Mouse (Mus musculus): ENCODE results near the gene Midn. TPM values are rescaled to one million over a fixed set of nuclear protein-coding genes. Genes with fewer than 3 reads are reported as not detected.
A peak's percentile ranks its signal among the peaks of the same experiment; 100 is the strongest.

The Midn gene
- 100 to 1,000 TPM; 113 to 124 TPM for total RNA-seq (2021)
- long read RNA-seq, experiment 1, partial matches to known transcripts = 0 of 8 reads
- long read RNA-seq, experiment 1, other reads (novel, unspliced or antisense) = 7 of 8 reads
- long read RNA-seq, experiment 2, partial matches to known transcripts = 0 of 11 reads
- long read RNA-seq, experiment 2, other reads (novel, unspliced or antisense) = 11 of 11 reads

DNA sequence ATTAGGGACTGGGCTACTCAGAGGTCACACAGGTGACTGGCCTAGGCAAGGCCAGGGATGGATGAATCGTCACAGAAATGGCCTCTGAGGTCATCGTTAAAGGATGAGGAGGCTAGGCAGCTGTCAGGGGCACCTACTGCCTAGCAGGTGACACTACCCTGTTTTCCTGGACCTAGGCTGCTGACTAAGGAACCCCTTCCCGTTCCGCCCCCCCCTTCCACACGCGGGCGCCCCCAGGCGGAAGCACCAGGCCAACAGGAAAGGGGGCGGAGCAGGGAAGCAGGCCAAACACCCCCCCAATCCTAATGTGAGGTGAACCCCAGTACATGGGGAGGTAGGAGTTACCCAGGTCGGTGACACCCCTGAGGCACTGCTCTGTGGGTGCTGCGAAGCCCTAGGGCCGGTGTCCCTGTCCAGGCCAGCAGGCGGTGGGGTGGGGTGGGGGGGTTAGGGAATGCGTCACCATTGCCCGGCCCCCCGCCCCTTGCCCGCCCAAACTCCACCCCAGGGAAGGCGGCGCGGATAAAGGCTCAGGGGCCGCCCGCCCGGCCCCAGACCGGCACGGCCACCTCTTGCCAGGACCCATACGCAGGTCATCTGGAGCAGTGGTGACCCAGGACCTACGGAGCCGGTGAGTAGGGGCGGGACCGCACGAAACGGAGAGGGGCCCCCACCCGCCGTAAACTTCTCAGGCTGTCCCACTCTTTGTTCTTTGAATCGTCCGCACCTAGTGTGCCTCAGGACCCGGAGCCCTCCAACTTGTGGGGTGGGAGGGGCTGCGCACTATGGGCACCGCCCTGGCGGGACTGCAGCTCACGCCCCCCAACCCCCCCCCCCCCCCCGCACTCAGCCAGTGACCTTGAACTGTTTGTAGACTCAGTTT is at the start of gene Midn:
Gene Midn, plus strand, starts transcription at position 554 of the 883 bp plus-strand sequence.
- DNase-seq (ENCODE audit: low spot score in 2 of 2) = peak; percentile 78 to 81

DNA sequence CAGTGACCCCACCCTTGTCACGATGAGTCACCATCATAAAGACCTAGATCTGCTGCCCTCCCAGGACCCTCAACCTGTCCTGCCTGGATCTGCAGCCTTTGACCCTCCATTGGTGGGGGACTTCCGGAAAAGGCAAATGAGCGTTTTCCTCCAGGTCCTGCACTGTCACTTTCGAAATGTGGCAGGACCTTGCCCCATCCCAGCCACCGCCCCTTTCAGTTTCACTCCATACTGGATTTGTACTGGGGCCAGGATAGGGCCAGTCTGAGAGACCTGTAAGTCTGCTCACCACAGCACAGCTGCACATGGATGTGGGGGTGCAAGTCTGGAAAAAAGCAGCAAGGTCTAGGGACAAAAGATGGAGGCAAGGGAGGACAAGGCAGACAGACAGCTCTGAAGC is 49.4 kb upstream of the Midn start:
- DNase-seq (ENCODE audit: low spot score in 2 of 2) = no peak

DNA sequence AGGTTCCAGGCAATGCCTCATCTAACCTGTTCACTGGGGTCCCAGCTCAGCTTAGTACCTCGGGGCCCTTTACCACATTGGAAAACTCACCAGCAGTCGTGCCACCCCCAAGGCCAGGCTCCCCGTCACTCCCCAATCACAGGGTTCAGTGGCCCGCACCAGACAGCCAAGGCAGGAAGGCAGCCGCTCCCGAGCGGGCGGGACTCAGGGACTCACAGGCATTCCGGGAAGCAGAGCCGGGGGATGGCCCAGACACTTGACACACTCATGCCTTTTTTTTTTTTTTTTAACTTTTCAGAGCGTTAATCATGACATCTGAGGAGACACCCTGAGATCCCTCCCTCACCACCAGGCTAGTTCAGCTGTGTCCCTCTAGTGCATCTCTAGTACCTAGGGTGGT is 47.1 kb upstream of the Midn start:
- DNase-seq (ENCODE audit: low spot score in 2 of 2) = no peak

DNA sequence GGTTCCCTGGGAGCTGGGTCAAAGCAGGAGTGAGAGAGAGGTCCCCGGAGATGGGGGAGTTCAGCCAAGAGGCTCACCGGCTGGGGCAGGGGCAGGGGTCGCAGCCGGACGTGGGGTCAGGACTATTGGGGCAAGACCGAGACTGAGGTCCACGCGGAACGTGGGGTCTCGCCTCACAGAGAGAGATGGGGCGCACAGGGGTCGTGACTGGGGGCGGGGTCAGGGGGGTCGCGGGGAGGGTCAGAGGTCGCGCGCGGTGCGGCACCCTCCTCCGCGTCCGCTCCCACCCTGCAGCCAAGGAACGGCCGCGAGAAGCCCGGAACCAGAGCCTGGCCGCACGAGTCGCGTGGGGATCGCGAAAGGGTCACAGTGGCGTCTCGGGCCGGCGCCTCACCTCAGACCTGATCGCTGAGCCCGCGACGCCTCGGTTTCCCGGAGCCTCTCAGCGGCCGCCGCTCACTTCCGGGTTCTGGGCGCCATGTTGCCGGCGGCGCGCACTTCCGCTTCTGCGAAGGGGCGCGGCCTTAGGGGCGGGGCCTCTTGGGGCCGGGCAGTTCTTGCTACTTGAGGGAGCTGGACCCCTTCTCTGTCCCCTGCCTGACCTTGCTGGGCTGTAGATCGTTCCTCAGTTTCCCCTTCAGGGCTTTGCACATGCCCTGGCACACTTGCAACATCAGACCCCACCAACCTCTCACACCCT is 45.7 kb upstream of the Midn start:
- DNase-seq (ENCODE audit: low spot score in 2 of 2) = peak; percentile 67 to 74

DNA sequence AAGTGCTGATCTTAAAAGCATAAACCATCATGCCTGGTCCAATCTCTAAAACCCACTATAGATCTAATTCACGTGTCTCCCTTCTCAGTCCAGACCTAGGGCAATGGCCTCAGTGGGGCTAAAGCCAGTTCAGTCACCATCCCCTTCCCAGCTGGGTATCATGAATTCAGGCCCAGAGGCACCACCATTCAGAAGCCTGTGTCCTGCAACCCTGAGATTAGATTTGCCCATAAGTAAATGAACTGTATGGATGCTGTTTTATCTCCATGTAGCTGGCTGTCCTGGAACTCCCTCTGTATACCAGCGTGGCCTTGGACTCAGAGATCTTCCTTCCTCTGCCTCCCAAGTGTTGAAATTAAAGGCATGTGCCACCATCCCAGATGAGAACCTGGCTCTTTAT is 45.0 kb upstream of the Midn start:
- no peak for DNase-seq (ENCODE audit: low spot score in 2 of 2)

DNA sequence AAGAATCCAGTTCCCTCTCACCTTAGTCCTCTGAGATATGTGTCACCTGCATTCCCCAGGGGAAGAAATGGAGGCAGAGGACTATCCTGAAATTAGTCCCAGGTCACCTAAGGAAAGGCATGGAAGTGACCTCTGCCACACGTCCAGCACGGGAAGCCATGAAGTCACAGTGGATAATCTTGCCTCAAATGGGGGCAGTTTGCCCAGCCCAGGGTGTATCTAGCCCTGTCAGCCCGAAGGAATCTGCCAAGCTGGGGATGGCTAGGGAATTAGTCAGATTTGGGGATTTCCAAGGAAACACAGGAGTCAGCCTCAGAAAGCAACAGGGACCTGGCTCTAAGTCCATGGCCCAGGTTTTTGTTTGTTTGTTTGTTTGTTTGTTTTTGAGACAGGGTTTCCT is 43.9 kb upstream of the Midn start:
- no peak for DNase-seq (ENCODE audit: low spot score in 2 of 2)

DNA sequence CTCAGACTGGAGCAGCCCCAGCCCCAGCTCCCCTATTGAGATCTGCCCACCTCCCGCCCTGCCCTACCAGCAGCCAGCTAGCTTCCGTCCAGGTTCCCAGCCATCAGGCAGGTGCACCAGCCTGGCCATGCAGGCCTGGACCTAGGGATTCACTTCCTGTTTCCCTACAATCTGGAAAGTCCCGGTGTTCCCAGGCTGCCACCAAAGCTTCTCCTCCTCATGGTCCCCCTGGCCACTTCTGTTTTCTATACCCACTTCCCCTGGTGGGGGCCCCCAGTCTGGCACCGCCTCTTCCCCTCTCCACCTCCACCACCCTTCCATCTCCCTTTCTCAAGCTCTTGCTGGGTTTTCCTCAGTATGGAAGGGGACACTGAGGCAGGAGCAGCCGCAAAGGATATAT is 42.6 kb upstream of the Midn start, which contains the start of gene Sbno2:
Gene Sbno2, minus strand, starts transcription at position 112 of the 400 bp plus-strand sequence.
- no peak for DNase-seq (ENCODE audit: low spot score in 2 of 2)

DNA sequence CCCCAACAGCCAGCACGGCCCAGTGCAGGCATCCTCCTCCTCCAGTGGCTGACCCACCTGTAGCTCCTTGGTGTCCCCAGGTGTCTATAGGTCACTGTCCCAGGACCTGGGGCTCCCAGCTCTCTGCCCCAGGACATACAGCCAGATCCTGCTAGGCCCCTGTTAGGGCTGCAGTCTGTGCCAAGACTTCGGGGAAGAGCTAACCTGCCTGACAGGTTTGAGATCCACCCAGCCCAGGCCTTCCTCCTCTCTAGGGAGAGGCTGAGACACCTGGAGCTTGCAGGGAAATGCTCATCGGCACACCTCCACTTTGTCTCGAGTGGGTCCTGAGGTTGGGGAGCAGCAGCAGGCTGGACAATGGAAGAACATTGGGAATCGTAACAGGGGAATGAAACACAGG is 42.1 kb upstream of the Midn start:
- DNase-seq (ENCODE audit: low spot score in 2 of 2) = no peak

DNA sequence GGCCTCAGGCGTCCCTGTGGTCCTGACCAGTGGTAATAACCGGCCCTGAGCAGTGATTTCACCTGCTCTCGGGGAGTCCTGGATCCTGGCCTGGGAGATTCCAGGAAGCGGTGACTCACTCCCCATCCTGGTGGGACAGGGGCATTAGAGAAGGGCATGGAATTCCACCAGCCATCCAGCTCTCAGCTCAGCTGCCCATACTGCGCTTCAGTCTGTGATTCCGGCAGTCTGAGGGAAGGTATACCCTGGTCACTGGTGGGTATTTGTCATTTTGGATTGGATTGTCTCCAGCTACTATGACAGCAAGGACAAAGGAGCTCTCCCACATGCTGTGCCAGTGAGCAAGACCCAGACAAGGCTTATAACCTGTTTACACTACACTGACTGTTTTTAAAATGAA is 40.4 kb upstream of the Midn start:
- no peak for DNase-seq (ENCODE audit: low spot score in 2 of 2)

DNA sequence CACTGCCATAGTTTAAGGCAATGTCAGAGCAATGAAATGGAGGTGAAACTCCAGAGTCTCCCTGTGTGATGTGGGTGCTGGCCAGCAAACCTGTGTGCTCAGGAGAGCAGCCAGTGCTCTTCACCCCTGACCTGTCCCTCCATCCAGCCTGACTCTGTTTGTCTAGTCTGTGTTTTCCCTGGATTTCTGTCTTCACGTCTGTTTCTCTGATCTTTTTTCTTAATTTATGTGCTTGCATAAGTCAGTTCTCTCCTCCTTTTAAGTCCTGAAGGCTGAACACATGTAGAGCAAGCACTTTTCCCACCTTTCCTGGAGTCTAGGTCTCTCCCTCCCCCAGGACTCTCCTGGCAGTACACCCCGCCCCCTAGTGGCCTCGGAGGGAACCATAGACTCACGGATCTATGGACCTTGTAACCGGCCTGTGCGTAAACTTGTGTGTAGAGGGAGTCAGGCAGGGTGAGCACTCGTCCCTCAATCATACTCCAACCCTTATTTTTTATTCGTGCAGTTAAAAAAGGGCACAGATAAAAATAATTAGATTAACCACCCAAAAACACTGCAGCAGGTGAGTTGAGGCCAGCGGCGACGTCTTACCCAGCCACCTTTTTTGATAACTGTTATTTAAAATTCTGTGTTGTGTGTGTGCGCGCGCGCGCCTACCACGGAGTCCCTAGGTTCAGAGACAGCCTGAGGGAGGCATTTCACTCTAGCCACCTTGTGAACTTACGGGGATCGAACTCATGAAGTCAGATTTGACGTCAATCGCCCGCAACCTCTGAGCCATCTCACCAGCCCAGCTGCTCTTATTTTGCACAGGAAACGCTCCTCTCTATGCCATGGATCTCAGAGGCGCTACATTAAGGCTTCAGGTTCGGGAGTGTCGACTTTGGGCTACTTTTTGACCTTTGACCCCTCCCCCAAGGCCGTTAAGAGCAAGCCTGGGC is 33.5 kb upstream of the Midn start:
- peak; percentile 86 to 95 for DNase-seq (ENCODE audit: low spot score in 2 of 2)

DNA sequence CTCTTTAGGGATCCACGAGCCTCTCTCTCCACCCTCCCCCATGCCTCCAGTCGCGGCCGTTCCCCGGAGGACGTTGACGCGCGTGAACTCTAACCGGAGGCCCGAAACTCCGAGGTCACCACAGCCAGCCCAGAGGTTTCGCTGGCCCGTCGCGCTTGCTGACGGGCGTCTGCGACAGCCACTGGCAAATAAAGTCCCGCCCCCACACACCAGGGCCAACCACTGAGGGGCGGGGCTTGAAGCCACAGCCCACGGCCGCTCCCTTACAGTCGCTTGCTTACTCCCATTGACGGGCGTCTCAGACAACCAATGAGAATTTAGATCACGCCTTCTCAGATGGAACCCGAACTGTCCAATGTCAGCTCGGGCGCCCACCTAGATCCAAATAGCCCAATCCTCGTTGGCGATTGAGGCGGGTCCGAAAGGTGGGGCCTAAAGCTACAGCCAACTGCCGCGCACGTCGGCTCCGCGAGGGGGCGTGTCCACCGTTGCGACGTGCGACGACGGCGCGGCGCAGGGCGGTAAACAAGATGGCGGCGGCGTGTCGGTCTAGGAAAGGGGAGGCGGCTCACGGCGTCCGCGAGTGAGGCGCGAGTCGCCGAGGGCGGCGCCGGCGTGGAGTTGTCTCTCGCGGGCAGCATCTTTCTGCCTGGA is 32.7 kb upstream of the Midn start, which contains the start of gene Stk11:
Gene Stk11, plus strand, starts transcription at position 514 of the 654 bp plus-strand sequence.
- DNase-seq (ENCODE audit: low spot score in 2 of 2) = peak; percentile 94 to 97

DNA sequence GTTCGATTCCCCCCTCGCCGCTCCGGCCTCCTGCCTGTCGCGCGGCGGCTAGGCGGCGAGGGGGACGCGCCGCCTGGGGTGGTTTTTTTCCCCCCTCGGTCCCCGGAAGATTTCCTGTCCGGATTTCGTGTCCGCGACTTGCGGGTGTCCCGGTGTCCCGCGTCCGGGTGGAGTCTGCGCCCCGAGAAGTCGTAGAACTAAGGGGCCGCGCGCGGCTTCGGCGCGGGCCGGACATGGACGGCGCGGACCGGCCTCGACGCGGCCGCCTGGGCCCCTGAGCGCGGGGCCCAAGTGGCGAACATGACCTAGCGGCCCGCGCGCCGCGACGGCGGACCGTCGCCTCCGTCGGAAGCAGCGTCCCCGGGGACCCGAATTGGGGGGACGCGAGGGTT is 32.1 kb upstream of the Midn start:
- no peak for DNase-seq (ENCODE audit: low spot score in 2 of 2)

DNA sequence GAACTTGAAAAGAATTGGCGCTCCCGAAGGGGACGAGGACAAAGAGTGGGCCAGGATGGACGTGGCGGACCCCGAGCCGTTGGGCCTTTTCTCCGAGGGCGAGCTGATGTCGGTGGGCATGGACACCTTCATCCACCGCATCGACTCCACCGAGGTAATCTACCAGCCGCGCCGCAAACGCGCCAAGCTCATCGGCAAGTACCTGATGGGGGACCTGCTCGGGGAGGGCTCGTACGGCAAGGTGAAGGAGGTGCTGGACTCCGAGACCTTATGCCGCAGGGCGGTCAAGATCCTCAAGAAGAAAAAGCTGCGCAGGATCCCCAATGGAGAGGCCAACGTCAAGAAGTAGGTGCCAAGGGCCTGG is 31.5 kb upstream of the Midn start:
- no peak for DNase-seq (ENCODE audit: low spot score in 2 of 2)

DNA sequence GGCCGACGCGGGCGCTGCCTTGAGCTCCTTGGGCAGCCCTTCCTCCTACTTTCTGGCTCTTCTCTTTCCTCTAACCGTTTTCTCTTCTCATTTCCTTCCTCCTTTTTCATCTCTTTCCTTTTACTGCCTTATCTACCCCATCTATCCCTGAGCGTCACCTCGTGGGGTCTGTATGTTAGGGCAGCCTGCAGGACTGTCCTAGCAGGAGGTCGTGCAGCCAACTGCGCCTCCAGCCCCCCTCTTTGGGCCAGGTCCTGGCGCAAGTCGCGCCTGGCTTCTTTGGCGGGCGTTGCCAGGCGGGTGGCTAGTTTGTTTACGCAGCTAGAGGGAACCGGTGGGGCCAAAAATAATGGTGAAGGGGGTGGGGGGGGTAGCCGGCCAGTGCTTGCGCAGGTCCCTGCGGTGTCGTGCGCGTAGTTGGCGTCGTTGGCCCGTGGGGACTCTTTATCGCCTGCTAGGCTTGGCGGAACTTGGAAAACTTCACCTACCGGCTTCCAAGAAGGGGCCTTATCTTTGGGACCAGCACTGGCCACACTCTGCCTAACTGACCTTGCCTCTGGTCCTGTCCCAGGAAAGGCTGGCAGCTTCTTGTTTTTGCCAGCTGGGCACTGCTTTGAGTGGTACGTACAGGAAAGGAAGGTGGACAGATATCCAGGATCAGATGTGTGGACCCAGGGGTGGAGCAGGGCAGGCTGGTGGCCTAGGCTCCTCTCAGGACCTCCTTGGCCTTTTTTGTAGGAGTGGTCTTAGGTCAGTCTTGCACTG is 31.0 kb upstream of the Midn start:
- no peak for DNase-seq (ENCODE audit: low spot score in 2 of 2)

DNA sequence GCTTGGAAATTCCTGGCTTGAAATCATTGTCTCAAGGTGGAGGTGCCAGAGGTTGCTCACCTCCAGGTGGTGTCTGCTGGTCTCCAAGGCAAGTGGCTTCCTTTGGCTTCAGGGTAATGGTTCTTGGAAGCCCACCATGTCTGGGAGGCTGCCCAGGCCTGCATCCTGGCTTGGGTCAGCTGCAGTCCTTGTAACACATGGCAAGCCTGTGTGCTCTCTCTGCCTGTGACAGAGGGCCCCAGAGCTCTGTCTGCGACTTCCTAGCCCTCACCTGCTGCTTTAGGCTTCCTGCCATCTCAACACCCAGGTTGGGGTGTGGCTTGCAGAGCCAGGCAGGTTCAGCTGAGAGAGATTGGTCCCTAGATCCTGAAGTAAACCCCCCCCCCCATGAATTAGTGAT is 30.3 kb upstream of the Midn start:
- DNase-seq (ENCODE audit: low spot score in 2 of 2) = no peak

DNA sequence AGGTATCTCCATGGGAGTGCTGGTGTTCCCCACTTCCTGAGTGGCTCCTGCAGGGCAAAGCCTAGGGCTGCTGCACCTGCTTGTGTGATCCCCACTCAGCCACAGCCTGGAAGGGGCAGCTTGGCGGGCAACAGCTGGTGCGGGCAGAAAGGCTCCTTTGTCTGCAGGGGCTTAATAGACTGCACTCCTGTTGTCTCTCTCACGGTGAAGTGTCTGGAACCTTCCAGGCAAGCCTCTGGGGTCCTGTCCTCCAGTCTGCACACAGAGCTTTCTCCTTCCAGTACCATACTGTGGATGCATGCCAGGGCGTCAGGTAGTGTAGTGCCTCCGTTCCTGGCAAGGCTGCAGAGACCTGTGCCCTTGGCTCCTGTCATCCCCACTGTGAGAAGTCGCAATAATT is 29.5 kb upstream of the Midn start:
- no peak for DNase-seq (ENCODE audit: low spot score in 2 of 2)

DNA sequence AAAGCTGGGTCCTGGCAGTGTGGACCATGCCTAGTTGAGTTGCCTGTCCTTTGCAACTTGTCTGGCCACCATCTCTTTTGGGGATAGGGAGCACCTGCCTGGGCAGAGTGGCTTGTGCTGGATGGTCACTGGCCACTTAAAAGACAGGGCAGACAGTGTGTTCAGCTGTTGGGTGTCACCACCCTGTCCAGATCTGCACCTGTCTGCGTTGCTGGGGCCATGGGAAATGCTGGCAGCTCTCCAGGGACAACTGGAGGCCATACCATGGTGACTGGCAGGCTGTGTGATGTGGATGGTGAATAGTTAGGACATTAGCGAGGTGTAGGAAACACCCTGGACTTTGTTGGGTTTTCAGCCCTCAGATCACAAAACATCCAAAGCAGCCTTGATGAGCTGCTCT is 27.9 kb upstream of the Midn start:
- DNase-seq (ENCODE audit: low spot score in 2 of 2) = no peak

DNA sequence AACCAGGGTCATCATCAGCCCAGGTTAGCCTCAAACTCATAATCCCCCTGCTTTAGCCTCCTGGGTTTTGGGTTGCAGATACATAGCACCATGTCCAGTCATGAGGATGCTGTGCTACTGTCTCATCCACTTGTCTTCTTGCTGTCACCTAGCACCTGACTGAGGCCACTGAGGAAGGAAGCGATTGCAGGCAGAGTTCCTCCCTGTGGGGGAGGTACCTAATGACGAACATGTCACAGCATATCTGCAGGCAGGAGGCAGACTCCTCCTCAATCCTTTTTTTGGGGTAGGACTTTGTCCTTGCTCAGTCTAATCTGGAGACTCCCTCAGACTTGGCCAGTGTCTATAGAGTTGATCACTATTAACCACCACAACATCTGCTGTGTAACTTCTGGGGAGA is 26.4 kb upstream of the Midn start:
- no peak for DNase-seq (ENCODE audit: low spot score in 2 of 2)

DNA sequence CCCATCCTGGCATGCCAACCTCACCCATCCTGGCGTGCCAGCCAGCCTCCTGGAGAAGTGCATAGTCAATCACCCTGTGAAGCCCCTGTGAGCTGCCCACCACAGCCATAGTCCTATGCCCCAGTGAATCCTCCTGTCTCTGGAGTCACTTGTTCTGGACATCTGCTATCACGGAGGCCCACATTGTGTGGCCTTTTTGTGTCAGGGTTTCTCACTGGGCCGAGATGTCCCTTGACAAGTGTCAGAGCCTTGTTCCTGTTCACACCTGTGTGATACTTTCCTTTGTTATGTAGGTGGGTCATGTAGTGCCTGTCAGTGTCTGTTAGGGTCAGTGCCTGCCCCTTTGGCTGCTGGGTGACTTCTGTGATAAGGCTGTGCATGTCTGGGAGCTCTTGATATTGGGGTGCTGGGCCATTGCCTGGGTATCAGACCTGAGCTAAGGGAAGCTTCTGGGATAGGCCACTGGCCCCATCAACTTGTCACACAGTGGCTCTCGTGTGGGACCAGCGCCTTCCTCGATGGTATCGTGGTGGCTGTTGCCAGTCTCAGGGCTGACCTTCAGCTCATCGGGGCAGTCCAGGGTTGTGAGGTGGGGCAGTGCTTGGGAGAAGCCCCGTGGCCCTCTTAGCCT is 24.0 kb upstream of the Midn start:
- DNase-seq (ENCODE audit: low spot score in 2 of 2) = no peak
